Mouse (Mus musculus): ENCODE data around the gene Tuba1c.

DNA sequence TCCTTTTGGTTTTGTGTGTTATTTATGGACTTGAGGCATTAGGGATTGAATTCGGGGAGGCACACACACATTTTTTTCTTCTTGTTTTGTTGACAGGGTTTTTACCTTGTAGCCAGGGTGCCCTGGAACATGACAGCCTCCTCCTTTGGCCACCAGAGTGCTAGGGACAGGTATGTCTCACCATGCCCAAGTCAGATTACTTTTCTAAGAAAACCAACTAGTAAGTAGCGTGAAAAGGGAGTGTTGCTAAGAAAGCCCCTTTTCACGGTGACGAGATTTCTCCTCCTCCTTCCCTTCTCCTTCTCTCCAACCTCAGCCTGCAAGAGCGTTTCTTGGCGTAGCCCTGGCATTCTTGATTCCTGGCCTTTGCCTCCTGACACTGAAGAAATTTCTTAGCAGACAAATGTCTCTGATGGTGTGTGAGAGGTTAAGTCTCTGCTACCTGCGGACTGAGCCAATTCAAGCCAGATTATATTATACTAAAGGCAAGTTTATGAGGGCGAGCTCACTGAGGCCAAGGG is 42.0 kb upstream of the Tuba1c start:
- TF ChIP-seq CTCF (IDR thresholded peaks at IDR 0.05; ENCODE audit: low read depth) (no peak), EP300 (IDR thresholded peaks at IDR 0.05; ENCODE audit: low read depth) (no peak)

Data from heart, postnatal 0 days (tissue).